Mouse (Mus musculus) T-helper 17 cell (primary cell): ENCODE measurements around the gene Mns1.
"Not testable (repeated sequence)": the region's sequence is repeated elsewhere in the genome, so short reads cannot be mapped to it uniquely, and the experiment has no call there.

Experiments used
- in situ Hi-C, 2 experiments: fragments of 300-600 bp; cut with MboI, MseI; formaldehyde crosslinking; loops; 1 replicate in 1 of 2; 2 replicates in 1 of 2; pipeline ENCODE4 v1.15.1; 2025; ENCODE audit warnings: high pct_unique_total_duplicates in 2 of 2

Mns1 gene

DNA sequence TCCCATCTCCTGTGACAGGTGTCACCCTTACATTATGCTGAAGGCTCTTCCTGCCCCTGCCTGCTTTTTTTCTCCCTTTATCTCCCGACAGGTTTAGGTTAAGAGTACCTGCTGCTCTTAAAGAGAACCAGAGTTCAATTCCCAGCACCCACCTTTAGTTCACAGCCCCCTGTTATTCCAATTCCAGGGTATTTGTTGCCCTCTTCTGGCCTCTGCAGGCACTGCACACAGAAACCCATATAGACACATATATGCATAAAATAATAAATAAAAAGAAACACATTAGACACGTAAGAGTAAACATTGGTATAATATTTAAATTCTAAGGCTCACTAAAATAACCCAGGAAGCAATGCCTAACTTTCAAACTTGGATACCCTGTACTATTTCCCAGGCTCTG, 15.1 kb upstream of the Mns1 start:
- in situ Hi-C loops: loop anchor here in 1 of 2 experiments (5.0 kb wide), 1 partner anchor 595 kb away; no protein-coding TSS in a partner anchor

DNA sequence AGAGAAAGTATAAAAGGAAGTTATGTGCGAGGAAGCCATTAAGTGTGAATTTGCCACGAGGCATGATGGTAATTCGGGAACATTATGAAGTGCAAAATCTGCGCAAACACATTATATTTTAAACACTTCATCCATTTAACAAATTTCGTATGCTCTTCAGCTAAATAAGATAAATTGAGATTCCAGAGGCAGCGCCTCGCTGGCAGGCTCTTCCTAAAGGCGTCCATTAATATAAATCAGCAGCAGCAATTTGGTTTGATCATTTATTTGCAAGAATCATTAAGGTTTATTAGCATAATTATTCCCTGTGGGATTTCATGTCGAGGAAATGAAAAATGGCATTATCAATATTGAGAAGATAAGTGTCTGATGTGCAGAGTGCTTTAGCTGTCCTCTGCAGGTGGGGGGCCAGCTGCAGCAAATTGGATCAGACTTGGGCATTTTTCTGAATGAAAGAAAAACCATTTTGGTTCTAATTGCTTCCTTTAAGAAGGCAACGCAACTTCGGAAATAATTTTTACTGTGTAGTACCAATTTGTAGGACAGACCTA, 12.4 kb upstream of the Mns1 start:
- in situ Hi-C loops: no loop called here

DNA sequence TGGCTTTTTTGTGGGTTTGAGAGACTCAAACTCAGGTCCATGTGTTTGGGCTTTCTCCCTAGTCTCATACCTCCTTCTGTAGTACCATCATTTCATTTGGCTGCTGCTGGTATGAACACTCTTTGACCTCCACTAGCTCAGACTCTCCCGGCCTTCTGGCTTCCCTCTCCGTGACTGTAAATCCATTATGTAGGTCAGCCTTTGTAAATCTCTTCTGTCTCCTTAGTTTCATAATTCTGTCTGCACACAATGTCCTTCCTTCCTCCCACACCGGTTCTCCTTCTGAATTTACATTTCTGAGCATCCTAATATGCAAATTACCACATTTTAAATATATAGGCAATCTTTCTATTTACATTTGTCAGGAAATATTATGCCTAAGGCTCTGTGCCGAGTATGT, 9.9 kb upstream of the Mns1 start:
- in situ Hi-C loops: no loop called here

DNA sequence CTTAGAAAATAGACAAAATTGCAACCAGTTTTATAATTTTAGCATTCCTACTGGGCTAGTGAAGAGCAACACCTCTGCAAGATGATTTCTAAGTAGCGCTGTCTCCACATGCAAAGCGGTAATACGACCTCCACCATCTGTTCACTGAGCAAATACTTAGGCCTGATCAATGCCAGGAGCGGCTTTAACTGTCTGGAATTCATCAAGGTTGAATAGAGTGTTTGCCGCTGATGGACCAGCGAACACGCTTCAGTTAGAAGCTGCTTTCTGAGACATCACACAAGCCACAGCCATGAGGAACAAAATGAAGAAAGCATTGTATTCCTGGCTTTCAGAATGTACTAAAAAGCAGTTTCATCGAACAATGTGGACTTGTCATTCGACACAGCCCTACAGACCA, 2.9 kb upstream of the Mns1 start:
- in situ Hi-C loops: no loop called here

DNA sequence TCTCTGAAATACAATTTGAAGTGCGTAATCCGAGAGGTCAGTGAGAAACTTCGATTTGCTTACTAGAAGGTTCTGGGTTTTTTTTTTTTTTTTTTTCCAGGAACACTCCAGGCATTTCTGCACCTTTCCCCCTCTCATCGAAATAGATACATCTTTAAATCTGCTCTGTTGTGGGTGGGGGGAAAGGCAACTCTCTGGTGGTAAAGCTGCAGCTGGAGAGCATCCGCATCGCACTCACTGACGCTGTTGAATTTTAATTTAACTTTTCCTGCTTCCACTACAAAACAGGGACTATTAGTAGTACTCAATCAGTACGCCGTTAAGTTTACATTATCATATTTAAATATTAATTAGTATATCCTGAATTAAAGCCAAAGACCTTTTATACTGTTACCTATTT, 938 bp downstream of the Mns1 start:
- in situ Hi-C loops: no loop called here

DNA sequence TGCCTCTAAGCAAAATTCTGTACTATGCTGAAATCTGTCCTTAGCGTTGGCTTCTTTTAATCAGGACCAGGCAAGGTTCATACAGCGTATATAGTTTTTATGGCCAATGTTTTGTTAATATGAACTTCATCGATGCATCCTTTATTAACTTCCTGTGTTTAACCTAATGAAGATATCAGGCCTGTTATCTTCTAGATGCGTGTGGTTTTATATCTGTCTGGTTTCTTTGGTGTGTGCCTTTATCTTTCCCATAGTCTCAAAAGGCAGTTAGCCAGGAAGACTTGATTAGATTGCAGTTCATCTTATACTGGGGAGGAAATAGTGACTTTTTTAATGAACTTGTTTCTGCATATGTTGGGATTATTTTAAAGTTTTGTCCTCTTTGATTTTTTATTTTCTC, 2.5 kb downstream of the Mns1 start:
- in situ Hi-C loops: no loop called here

DNA sequence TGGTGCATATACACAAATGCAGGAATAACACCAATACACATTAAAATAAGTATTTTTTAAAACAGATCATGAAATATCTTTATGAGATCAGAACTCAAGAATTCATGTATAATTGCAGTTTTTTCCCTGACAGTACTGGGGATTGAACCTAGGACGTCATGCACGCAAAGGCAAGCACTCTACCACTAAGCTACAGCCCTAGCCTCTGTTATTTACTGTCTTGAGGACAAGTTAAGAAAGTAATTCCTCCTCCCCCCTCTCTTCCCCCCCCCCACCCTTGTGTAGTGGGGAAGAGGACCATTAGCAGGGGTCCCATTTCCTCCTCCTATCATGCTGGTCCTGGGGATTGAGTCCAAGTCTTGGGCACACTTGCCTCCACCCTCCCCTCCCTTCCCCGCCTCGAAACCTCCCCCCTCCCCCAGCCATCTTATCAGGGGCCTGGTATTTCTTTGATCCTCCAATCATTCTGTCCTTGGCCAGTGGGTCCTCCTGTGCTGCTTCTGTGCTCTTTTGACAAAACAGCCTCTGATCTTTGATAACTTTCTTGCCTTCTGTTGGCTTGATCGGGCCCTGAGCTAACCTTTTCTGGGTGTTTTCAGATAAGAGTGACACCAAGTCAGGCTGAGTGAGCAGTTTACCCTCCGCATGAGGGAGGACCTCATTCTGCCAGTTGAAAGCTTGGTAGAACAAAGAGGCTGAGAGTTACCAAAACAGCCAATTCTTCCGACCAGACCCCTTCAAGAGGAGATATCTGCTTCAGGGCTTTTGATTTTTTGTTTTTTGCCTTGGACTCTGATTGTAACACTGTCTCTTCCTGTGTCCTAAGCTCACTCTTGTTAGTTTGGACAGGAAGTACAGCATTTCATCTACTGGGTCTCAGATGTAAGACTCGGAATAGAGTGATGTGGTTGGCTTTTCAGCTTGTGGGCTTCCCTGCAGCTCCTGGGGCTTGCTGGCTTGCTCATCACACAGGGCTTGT, 3.4 kb downstream of the Mns1 start:
- in situ Hi-C loops: no loop called here

DNA sequence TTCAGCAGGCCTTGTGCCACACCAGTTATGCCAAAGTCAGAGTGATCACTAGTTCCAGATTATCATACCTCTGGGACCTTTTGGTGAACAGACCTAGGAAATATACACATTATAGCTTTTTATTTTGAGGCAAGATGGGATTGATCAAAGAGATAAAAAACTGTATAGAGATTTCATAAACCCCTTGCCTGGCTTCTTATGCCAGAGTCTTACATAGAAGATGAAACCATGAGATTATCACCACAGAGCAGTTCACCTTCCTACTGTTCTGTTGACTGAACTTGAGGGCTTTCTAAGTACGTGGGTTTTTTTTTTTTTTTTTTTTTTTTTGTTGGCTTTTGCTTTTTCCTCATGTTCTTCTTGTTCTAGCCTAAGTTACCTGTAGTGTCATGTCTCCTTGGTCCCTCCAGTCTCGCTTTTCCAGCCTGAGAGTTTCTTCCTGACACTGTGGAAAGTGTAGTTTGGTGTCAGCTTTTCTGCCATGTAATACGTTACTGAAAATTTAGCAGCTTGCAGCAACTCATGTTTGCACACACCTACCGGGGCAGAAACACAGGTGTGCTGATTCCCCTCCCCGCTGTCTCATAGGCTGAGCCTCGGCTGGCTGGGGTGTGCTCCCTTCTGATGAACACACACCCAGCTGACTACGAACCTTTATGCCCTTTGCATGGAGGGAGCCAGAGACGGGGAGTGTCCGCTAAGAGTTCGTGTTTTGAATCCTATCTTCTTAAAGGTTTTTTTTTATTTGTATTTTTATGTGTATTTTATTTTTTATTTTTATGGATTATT, 4.3 kb downstream of the Mns1 start:
- in situ Hi-C loops: no loop called here

DNA sequence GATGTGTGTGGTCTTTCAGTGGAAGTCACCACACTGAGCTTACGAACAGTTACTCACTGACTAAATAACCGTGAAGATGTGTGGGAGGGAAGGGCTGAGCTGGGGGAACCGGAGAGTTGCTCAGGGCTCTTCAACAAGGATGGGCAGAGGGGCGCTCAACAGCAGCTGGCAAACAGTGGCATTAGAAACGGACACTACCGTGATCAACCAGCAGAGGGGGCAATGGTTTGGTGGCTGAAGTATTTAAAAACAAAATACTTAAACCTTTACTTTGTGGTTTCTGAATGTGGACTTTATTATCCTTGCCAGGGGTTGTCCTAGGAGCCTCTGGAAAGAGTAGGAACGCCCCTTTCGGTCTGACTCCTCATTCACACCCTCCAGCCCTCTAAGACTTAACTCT, 10.2 kb downstream of the Mns1 start:
- in situ Hi-C loops: no loop called here

DNA sequence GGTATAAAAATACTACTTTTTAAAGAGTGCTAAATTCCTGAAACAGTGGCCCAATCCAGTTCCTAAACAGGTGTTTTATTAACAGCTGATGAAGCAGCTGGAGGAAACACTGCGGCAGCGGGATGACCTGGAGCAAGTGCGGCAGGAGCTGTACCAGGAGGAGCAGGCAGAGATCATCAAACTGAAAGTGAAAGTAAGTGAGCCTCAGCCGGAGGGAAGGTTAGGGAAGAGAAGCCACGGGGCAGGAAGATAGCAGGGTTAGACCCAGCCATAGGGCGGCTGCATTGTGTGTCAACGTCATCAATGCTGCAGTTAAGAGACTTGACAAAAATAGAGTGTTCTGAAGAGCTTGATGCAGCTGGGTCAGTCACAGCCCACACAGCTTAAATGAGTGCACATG, 11.6 kb downstream of the Mns1 start:
- in situ Hi-C loops: no loop called here

DNA sequence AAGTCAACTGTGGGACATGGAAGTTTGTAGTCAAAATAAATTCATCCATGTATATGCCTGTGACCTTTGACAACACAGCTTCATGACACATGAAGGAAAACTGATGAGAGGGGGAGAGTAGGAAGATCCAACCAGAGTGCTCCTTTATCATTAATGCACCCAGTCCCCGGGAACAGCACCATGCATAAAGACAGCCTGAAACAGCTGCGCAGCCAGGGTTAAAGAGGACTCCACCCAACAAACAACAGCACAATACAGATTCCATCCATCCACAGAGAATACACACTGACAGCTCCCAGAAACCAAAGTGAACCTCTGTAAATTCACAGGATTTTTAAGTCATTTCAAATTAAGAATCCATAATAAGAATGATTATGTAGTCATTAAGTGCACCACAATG, 12.0 kb downstream of the Mns1 start:
- in situ Hi-C loops: no loop called here

DNA sequence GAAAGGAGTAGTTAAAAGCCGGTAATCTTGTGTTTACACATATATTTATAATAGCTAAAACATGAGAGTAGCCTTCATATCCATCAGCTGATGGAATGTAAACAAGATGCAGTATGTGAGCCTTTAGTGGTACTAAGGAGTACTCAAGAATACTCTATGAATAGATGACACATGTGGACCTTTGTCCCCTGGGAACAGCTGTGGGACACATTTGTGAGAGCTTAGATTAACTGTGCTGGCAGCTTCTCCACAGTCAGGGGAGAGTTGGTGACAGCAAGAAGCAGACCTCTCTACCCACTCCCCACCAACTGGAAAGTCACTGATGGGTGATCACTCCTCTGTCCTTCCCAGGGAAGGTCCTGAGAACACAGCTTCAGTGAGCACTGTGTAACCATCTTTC, 12.6 kb downstream of the Mns1 start:
- in situ Hi-C loops: no loop called here

DNA sequence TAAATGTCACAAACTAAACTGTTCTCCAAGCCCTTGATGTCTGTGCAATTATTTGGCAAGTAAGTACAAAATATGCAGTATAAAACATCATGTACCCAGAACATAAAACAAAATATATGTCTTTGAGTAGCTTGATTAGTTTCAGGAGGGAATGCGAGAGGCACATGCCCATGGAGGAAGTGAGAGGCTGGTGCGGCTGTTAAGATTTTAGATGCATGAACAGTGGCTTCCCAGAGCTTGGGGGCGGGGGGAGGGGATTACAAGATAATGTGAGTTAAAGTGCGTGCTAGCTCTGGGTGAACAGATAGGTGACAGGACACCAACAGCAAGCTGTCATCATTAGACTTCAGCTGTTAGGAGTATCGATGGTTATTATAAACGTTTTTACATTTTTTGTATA, 13.3 kb downstream of the Mns1 start:
- in situ Hi-C loops: no loop called here

DNA sequence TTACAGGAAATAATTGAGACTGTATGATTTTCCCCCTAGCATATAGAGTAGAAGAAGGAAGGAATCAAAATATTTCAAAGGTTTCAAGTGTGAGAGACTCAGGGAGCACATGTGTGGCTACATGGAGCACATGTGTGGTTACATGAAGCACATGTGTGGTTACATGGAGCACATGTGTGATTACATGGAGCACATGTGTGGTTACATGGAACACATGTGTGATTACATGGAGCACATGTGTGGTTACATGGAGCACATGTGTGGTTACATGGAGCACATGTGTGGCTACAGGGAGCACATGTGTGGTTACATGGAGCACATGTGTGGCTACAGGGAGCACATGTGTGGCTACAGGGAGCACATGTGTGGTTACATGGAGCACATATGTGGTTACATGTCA, 16.5 kb downstream of the Mns1 start:
- in situ Hi-C loops: not testable (repeated sequence)

DNA sequence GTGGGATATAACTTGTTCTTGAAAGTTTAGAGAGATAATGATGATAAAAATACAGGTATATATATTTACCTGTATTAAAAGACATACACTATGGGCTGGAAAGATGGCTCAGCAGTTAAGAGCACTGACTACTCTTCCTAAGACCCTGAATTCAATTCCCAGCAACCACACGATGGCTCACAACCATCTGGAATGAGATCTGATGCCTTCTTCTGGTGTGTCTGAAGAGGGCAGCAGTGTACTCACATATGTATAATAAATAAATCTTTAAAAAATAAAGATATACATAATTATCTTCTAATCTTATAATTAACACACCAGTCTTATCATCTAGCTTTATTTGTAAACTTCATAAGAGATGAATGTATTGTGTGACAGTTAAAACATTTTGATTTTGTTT, 18.6 kb downstream of the Mns1 start:
- in situ Hi-C loops: loop anchor here in 1 of 2 experiments (5.0 kb wide), 1 partner anchor 71 kb away; no protein-coding TSS in a partner anchor

DNA sequence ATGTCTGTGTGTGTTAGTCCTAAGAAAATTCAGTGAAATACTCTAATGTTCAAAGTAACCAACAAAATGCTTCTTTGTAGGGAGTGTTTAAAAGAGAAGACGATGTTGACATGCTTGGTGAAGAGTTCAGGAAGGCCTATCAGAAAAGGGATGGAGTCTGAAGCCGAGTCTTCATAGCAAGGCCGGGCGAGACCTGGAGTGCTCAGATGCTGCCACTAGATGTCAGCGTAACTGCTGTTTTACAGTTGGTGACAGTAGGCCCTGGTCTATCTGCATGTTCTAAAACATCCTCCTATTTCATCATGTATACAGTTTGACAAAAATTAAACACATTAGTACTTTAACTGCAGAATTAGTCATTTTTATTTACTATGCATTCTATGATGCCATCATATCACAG, 20.4 kb downstream of the Mns1 start:
- in situ Hi-C loops: loop anchor here in 1 of 2 experiments (5.0 kb wide), 1 partner anchor 69 kb away; no protein-coding TSS in a partner anchor

DNA sequence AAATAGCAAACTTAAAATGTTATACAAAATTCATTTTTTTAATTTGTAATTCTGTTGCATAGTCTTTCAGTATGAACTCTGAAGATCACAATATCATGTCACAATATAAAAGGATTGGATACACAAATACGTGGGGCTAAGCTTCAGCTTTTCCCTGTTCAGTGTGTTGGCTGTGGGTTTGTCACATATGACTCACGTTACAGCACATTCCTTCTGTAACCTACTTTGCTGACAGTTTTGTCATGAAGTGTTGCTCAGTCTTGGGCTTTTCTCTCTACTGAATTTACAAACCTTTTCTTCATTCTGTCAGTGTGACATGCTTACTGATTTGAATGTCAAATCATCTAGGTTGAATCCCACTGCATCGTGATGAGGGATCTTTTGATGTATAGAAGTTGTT, 21.9 kb downstream of the Mns1 start:
- in situ Hi-C loops: loop anchor here in 1 of 2 experiments (5.0 kb wide), 1 partner anchor 68 kb away; no protein-coding TSS in a partner anchor

DNA sequence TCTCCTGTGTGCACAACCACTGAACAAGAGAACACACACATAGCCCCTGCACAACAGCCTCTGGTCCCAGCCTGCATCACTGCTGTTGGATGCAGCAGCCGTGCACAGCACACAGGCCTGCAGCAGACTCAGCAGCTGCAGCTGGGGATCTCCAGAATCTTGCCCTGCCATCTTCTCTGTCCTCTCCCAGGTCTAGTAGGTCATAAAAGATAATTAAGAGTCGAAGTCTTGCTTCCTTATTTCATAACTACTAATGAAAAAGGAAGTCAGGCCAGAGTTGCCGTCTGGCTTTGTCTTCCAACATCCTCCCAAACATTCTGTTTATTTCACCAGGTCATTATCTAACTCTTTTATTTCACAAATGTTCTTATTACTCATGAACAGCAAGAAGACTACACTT, 23.0 kb downstream of the Mns1 start:
- in situ Hi-C loops: no loop called here

DNA sequence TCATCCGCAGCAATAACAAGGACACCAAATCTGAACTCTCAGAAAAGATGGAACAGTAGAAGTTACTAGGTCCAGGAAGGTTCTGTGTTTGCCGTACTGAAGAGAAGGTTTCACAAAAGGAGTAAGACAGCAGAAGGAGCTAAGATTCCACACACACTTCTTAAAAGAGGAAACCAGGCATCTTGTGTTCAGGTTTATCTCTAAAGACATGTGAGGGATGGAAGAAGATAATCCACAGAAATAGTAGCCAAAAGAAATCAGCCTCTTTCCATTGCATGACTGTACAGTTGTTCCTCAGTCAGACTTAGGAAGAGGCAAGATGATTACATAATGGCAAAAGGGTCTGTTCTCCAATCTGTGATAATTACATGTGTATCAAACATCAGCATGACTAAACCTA, 24.6 kb downstream of the Mns1 start:
- in situ Hi-C loops: no loop called here

DNA sequence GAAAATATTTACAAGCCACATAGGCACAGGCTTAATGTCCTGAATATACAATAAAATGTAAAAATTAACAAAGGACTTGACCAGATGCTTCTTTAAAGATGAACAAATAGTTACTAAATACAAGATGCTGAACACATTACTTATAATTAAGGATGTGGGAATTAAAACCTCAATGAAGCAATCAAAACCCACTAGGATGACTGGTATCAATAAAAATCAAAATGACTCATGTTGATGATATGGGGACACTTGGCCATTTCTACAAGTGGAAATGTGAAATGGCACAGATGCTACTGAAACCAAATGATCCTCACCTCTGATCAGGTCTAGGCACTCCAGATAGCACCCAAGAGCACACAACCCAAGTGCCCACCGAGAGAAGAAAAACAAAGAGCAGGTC, 27.0 kb downstream of the Mns1 start:
- in situ Hi-C loops: no loop called here

DNA sequence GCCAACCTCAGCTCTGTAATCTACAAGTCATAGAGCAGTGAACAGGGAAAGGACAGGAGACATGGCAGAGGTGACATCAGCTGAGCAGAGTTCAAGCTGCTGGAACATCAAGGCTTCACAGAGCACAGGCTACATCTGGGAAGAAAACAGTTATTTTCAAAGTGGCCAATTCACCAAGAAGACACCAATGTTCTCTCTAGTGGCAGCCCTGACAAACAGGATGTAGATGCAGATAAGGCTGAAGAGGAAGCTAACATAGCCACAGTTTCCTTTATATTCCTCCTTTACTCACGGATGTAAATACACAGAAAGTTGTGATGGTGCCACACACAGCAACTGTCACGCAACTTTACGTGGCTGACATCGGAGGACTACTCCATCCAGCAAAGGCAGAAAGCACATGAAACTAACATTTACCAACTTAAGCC, 28.0 kb downstream of the Mns1 start:
- in situ Hi-C loops: no loop called here
